Mouse (Mus musculus): ENCODE data around the gene Prelp. TPM values are rescaled to one million over a fixed set of nuclear protein-coding genes. Genes with fewer than 3 reads are reported as not detected.

Prelp gene
- polyA plus RNA-seq, 1 experiment, result 8.2 TPM

- DNase-seq (ENCODE audit: low read depth), result no peak
- TF ChIP-seq POLR2A (IDR thresholded peaks at IDR 0.05; ENCODE audit: borderline replicate concordance, extremely low read depth, insufficient read depth, insufficient read length, poor library complexity, severe bottlenecking), result no peak
These were observed 12.3 kb upstream of the Prelp start for GRCm38 (mm10) chr1:133933301-133934195.

DNA sequence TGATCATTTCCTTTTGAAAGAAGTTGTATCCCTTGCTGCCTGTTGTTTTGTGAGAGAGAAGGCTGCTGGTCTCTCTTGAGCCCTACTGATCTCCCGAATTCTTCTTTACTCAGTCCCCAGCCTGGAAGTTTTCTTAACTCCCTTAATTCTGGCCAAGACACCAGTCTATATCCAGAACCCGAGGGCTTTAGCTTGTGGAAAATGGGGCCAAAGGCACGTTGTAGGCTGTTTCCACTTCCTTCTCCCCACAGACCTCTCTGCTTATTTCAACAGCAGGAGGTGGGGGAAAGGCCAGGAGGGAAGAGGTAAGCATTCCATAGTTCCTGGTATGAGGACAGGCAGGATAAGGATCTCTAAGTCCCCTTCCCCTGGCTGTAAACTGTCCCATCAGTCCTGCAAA, 8.8 kb upstream of the Prelp start:
- no peak for TF ChIP-seq CTCF (IDR thresholded peaks at IDR 0.05; ENCODE audit: borderline replicate concordance, extremely low read depth, insufficient read depth, insufficient read length)
- TF ChIP-seq POLR2A (IDR thresholded peaks at IDR 0.05; ENCODE audit: borderline replicate concordance, extremely low read depth, insufficient read depth, insufficient read length, poor library complexity, severe bottlenecking), result no peak
- no peak for DNase-seq (ENCODE audit: low read depth)

- TF ChIP-seq POLR2A (IDR thresholded peaks at IDR 0.05; ENCODE audit: borderline replicate concordance, extremely low read depth, insufficient read depth, insufficient read length, poor library complexity, severe bottlenecking) (no peak), CTCF (IDR thresholded peaks at IDR 0.05; ENCODE audit: borderline replicate concordance, extremely low read depth, insufficient read depth, insufficient read length) (no peak)
- no peak for DNase-seq (ENCODE audit: low read depth)
These were observed 4.0 kb upstream of the Prelp start for GRCm38 (mm10) chr1:133925223-133925622.

DNA sequence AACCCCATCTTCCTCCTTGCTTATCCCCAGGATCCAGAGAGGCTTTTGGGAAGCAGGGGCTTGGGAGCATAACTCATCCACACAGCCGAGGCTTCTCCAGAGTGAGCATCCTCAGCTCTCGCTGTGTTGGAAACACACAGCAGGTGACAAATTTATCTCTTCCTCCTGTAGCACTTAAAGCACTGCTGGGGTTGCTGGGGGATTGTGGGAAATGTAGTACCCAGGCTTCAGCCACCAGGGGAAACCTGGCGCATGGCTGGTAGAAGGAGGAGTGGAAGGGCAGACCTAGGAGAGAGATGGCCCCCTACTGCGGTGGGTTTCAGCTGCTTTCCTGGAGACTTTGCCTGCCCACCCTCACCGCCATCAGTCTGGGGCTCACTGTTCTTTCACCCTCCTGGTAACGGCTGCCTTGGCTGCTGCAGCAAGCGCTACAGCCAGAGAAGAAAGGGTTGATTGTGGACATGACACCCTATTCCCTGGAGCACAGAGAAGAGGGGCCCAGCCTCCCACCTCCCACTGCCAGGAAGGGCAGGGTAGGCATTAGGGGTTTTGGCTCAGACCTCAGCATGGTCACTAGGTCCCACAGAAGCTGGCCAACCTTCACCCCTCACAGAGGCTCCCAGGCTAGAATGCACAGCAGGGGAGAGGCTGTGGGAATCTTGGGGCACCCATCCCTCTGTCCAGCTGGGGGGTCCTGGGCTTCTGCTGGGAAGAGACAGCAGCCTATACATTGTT, 3.1 kb upstream of the Prelp start:
- TF ChIP-seq POLR2A (IDR thresholded peaks at IDR 0.05; ENCODE audit: borderline replicate concordance, extremely low read depth, insufficient read depth, insufficient read length, poor library complexity, severe bottlenecking) (no peak), CTCF (IDR thresholded peaks at IDR 0.05; ENCODE audit: borderline replicate concordance, extremely low read depth, insufficient read depth, insufficient read length) (peak; percentile 60)
- DNase-seq (ENCODE audit: low read depth), result peak; percentile 66

DNA sequence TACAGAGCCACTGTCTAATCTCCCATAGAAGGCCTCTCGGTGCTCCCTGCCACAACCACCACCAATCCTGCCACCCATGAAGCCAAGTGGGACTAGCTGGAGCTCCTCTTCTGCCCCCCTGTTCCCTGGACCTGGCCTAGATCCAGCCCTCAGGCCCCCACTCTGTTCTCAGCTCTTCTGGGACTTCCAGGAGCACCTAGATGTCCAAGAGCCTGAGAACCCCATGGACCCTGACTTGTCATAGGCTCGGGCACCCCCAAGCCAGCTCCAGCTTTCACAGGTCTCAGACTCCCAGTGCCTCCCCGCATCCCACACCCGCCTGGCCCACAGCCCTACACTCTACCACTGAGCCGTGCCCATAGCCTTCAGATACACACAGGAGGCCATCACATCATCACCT, 1.9 kb upstream of the Prelp start:
- TF ChIP-seq CTCF (IDR thresholded peaks at IDR 0.05; ENCODE audit: borderline replicate concordance, extremely low read depth, insufficient read depth, insufficient read length) (no peak), POLR2A (IDR thresholded peaks at IDR 0.05; ENCODE audit: borderline replicate concordance, extremely low read depth, insufficient read depth, insufficient read length, poor library complexity, severe bottlenecking) (no peak)
- no peak for DNase-seq (ENCODE audit: low read depth)

DNA sequence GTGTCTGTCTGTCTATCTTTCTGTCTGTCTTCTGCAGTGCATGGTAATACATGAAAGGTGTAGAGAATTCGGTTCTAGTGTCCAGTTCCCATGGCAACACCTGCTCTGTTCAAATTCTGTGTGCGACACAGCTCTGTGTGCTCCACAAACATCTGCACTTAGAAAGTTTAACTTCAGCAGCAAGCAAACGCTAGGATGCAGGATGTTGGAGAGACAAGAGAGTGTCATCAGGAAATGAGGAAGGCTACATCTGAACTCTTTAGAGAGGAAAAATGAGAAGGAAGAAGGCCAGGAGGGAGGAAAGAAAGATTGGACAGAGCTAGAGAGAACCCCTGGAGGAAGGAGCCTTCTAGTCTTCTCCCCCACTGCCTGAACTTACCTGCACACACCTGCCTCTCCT, 338 bp downstream of the Prelp start:
- DNase-seq (ENCODE audit: low read depth), result no peak
- TF ChIP-seq CTCF (IDR thresholded peaks at IDR 0.05; ENCODE audit: borderline replicate concordance, extremely low read depth, insufficient read depth, insufficient read length), result no peak
- no peak for TF ChIP-seq POLR2A (IDR thresholded peaks at IDR 0.05; ENCODE audit: borderline replicate concordance, extremely low read depth, insufficient read depth, insufficient read length, poor library complexity, severe bottlenecking)

DNA sequence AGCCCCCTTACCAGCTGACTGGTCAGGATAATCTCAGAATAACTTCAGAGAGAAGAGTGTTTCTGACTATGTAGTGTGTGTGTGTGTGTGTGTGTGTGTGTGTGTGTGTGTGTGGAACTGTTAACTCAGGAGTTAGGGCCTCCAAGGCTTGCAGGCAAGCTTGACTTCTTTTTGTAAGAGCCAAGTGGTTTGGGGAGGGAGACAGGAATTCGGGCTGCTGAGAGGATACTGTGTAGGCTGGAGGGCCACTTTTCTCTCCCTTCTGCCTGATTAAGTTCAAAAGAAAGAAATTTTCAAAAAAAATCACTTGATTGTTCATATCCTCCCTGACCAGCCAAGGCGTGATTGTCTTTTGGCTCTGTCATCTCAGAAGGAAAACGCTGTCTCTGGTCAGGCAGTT, 813 bp downstream of the Prelp start:
- TF ChIP-seq POLR2A (IDR thresholded peaks at IDR 0.05; ENCODE audit: borderline replicate concordance, extremely low read depth, insufficient read depth, insufficient read length, poor library complexity, severe bottlenecking) (no peak), CTCF (IDR thresholded peaks at IDR 0.05; ENCODE audit: borderline replicate concordance, extremely low read depth, insufficient read depth, insufficient read length) (no peak)
- peak; percentile 56 for DNase-seq (ENCODE audit: low read depth)

DNA sequence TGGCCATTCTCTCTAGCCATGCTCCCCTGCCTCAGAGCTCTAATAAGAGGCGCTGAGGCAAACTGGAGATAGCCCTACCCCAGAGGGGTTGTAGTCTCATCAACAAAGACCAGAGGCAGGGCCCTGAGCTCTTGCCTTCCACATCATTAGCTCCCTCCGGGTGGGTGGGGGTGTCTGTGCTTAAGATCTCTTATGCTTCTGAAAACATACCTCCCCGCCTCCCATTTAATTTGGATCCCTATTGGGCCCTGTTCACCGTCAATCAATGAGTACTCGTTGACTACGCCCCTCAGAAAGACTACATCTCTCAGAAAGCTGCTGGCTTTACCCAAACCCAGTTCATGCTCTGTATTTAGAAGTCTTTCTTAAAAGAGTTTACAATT, 3.1 kb downstream of the Prelp start:
- DNase-seq (ENCODE audit: low read depth), result peak; percentile 67

GRCm38 (mm10) chr1:133917456-133918087, 3.6 kb downstream of the Prelp start:
- DNase-seq (ENCODE audit: low read depth), result peak; percentile 50
- TF ChIP-seq CTCF (IDR thresholded peaks at IDR 0.05; ENCODE audit: borderline replicate concordance, extremely low read depth, insufficient read depth, insufficient read length) (no peak), POLR2A (IDR thresholded peaks at IDR 0.05; ENCODE audit: borderline replicate concordance, extremely low read depth, insufficient read depth, insufficient read length, poor library complexity, severe bottlenecking) (no peak)

More for the DNA sequence above, 3.1 kb downstream of the Prelp start:
- TF ChIP-seq POLR2A (IDR thresholded peaks at IDR 0.05; ENCODE audit: borderline replicate concordance, extremely low read depth, insufficient read depth, insufficient read length, poor library complexity, severe bottlenecking), result no peak

DNA sequence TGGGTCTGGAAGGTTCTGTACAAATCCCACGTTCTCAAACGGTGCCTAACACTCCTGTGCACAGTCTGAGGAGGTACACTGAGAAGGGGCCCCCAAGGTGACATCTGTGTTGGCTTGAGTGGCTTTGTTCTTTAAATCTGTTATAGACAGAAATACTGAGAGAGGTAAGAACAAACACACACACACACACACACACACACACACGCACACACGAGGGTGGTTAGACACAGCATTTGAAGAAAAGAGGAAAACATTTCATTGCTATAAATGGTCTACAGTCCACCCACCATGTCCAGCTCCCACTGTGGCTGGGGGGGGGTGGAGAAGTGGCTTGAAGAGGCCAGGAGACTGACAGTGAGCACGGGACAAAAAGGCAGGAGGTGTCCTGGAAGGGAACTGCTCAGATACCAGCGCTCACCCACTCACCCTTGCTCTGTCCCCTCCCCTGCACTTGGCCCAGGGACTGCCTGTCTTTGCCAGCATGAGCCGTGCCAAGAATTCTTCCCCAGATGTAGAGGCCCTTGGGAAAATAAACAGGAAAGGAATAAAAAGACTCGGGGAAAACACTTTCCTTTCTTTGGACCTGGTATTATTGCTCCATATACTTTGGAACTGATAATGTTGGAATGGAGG, 5.4 kb downstream of the Prelp start:
- peak; percentile 80 for DNase-seq (ENCODE audit: low read depth)
- TF ChIP-seq POLR2A (IDR thresholded peaks at IDR 0.05; ENCODE audit: borderline replicate concordance, extremely low read depth, insufficient read depth, insufficient read length, poor library complexity, severe bottlenecking) (no peak), CTCF (IDR thresholded peaks at IDR 0.05; ENCODE audit: borderline replicate concordance, extremely low read depth, insufficient read depth, insufficient read length) (no peak)

DNA sequence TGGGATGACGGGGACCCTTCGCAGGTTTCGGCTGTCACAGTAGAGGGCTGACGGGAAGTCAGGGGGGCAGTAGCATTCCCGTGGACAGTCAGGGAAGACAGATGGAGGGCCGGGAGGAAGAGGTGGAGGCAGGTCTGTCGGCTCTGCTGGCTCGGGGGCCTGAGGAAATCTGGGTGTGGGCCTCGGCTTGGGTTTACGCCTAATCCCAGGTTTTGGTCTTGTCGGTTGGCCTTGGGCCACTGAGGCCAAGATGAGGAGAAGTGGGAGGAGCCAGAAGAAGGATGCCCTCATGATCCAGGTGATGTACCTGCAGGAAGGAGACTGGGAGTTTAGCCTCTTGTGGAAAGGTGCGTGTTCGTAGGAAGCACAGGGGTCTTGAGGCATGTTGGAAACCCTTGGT, 6.1 kb downstream of the Prelp start:
- no peak for TF ChIP-seq POLR2A (IDR thresholded peaks at IDR 0.05; ENCODE audit: borderline replicate concordance, extremely low read depth, insufficient read depth, insufficient read length, poor library complexity, severe bottlenecking)
- TF ChIP-seq CTCF (IDR thresholded peaks at IDR 0.05; ENCODE audit: borderline replicate concordance, extremely low read depth, insufficient read depth, insufficient read length), result no peak

More for the DNA sequence above, 6.1 kb downstream of the Prelp start:
- DNase-seq (ENCODE audit: low read depth), result no peak

All from brain, embryonic 14.5 days (tissue).